ENCODE assay signal across 8 mouse cellular contexts in genomic region chr5:138193771-138194727, GRCm38 (mm10). TPM values are rescaled to one million over a fixed set of nuclear protein-coding genes. Genes with fewer than 3 reads are reported as not detected.
DNase-seq lines count a peak whose midpoint lies in the region; ATAC-seq and TF ChIP-seq lines count a peak whose summit lies in the region.

TSS of gene Mblac1 (plus strand) at chr5:138194314.

- H3K4me2 ChIP-seq in hindbrain, embryonic 15.5 days, result peak within 1 kb of the TSS; percentile 96

- peak within 1 kb of the TSS; percentile 85 for H3K9ac ChIP-seq in hindbrain, embryonic 15.5 days

- intact Hi-C loops in left cerebral cortex, adult 2 months (cut with DNase I), result no loop called here

- peak; percentile 95 for DNase-seq in R1 (ENCODE audit: low read depth, low spot score)
- peak; percentile 91 to 93 for DNase-seq in cerebellum, postnatal 14 days
- DNase-seq in frontal cortex, postnatal 25 days (ENCODE audit: low spot score in 2 of 2), result peak; percentile 73 to 86
- peak; percentile 82 to 86 for DNase-seq in left cerebral cortex, adult 2 months (ENCODE audit: extremely low spot score in 1 of 2, low spot score in 2 of 2)
- DNase-seq in right cerebral cortex, adult 2 months (ENCODE audit: low spot score in 2 of 2), result peak; percentile 88 to 90
- DNase-seq in urinary bladder, postnatal 14 days (ENCODE audit: low spot score), result peak; percentile 84

- 8% methylated on average over 54 of the region's 54 CpGs for WGBS in hindbrain, embryonic 15.5 days

- no peaks in the 10 kb centered on the region for H3K9me3 ChIP-seq in hindbrain, embryonic 15.5 days

- peaks cover 19% of the 10 kb centered on the region for H3K4me1 ChIP-seq in hindbrain, embryonic 15.5 days (replicated peaks)

- H3K27ac ChIP-seq in hindbrain, embryonic 15.5 days (replicated peaks), result peak within 1 kb of the TSS; percentile 94
- H3K27ac ChIP-seq in left cerebral cortex, adult 2 months, result peak within 1 kb of the TSS; percentile 93

- TF ChIP-seq CTCF in left cerebral cortex, adult 2 months (IDR thresholded peaks at IDR 0.05), result no peak

- H3K36me3 ChIP-seq in hindbrain, embryonic 15.5 days, result 0 out of 2 replicates have a peak, but pooled peaks cover 14% of the 10 kb centered on the region

- H3K4me3 ChIP-seq in hindbrain, embryonic 15.5 days, result peak within 1 kb of the TSS; percentile 70
- H3K4me3 ChIP-seq in left cerebral cortex, adult 2 months, result peak within 1 kb of the TSS; percentile 87

- H3K27me3 ChIP-seq in hindbrain, embryonic 15.5 days, result no peaks in the 10 kb centered on the region

- peak; percentile 82 for ATAC-seq in hindbrain, embryonic 15.5 days (ENCODE audit: low FRiP score, low read depth)
- ATAC-seq in megakaryocyte, adult 5-6 weeks (ENCODE audit: poor library complexity, severe bottlenecking), result peak; percentile 80

RNA-seq across cellular contexts. Expression of gene Mblac1, which starts in this region (rescaled TPM):
- 12.4 and 14.7 TPM in 2 replicates for polyA plus RNA-seq in hindbrain, embryonic 15.5 days (2015; fragmentation: Nextera tagmentation; extraction: Ambion mirVana)
- total RNA-seq in left cerebral cortex, adult 2 months (2021), result 1 to 10 TPM; 7.8 to 9.3 TPM
- total RNA-seq in megakaryocyte, adult 5-6 weeks (2015), result 5.3 and 6.5 TPM in 2 replicates
- 4.6 and 5.8 TPM in 2 replicates for total RNA-seq in megakaryocyte, adult 5-6 weeks (2017)

Comparison
In these comparisons a context has a peak if more than half of its experiments do, and no peak if none do; other contexts are left out.
1. Peak in every context shown above with its lines: DNase-seq, ATAC-seq, H3K4me3 ChIP-seq and H3K27ac ChIP-seq.